Mouse (Mus musculus) stomach, postnatal 0 days (tissue): ENCODE data around the gene Bgn.

Experiments
- CTCF ChIP-seq: IDR thresholded peaks from 2 replicates; pipeline ENCODE4 v1.5.1; 2016; ENCODE audit warnings: antibody characterized with exemption, low read depth, mild to moderate bottlenecking, moderate library complexity
- EP300 ChIP-seq: optimal IDR thresholded peaks from 2 replicates; pipeline ENCODE3; 2016; ENCODE audit warnings: antibody characterized with exemption

DNA sequence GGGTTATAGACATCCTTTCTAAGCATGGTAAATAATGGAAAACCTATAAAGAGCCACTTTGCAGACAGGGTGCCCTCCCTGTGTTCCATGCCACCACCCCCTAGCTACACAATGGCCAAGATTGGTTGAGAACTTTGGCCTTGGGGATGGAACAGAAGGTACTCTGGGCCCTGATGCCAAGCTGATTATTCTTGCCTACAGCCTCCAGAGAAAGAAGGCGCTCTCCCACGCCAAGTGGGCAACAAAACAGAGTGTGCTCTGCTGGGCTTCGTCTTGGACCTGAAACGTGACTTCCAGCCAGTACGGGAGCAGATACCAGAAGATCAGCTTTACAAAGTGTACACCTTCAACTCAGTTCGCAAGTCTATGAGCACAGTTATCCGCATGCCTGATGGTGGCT is 54.5 kb downstream of the Bgn start:
- no peak for TF ChIP-seq CTCF
- no peak for TF ChIP-seq EP300
